Mouse (Mus musculus) bone marrow, adult 2 months (tissue): ENCODE measurements around the gene Tmem185a. TPM values are rescaled to one million over a fixed set of nuclear protein-coding genes. Genes with fewer than 3 reads are reported as not detected.
"Not testable (repeated sequence)": the region's sequence is repeated elsewhere in the genome, so short reads cannot be mapped to it uniquely, and the experiment has no call there.

ENCODE experiments used
- H3K27ac ChIP-seq: fragments of 200-500 bp; 2 replicates; pipeline ENCODE4 v1.5.1; 2012; ENCODE audit warnings: low read depth, mild to moderate bottlenecking, control low read depth, inconsistent platforms, low read length; ENCODE audit not compliant: control insufficient read depth, poor library complexity, insufficient read depth
- H3K4me1 ChIP-seq: fragments of 200-500 bp; 2 replicates; pipeline ENCODE4 v1.6.1; 2011; ENCODE audit warnings: low read length; ENCODE audit not compliant: control insufficient read depth, insufficient read depth
- H3K4me3 ChIP-seq: fragments of 200-500 bp; replicated peaks from 2 replicates; pipeline ENCODE3; 2011; ENCODE audit warnings: mild to moderate bottlenecking, low read depth, low read length, control low read depth; ENCODE audit not compliant: control insufficient read depth
- CTCF ChIP-seq: fragments of 200-500 bp; IDR thresholded peaks from 2 replicates; pipeline ENCODE4 v1.5.1; 2011; ENCODE audit warnings: low read length, control low read depth; ENCODE audit not compliant: control insufficient read depth, insufficient read depth
- POLR2A ChIP-seq: fragments of 200-500 bp; IDR thresholded peaks from 2 replicates; pipeline ENCODE4 v1.6.1; 2011; ENCODE audit warnings: low read depth, mild to moderate bottlenecking, control low read depth, low read length, borderline replicate concordance; ENCODE audit not compliant: control insufficient read depth
- WGBS: fragments of 180-500 bp; shearing (Covaris S2); methylation state at CpG from one replicate; pipeline ENCODE4 v1.1.7; 2018; 5-methylcytosine and 5-hydroxymethylcytosine counted together
- polyA plus RNA-seq: library from polyadenylated mRNA; stranded (reverse); fragments of >200 nt; gene quantifications from 2 replicates; pipeline ENCODE4 v1.2.4, GENCODE M21; 2011; ENCODE audit warnings: low replicate concordance; ENCODE audit not compliant: missing spikeins, insufficient read depth, insufficient read length

The Tmem185a gene
- polyA plus RNA-seq: 1.2 and 9.9 TPM in 2 replicates

- H3K27ac ChIP-seq: peak within 1 kb of the TSS; percentile 36; the same call in 1 of the 2 replicates
- H3K4me3 ChIP-seq: peak within 1 kb of the TSS; percentile 80
- TF ChIP-seq CTCF (no peak), POLR2A (peak; percentile 36; the same call in 1 of the 2 replicates)
- WGBS: 23% methylated on average over 40 of the region's 42 CpGs
- H3K4me1 ChIP-seq: no peaks in the 10 kb centered on the region; the same call in 1 of the 2 replicates
Measured at GRCm38 (mm10) chrX:70476792-70477776, at the start of gene Tmem185a. Tmem185a (minus strand) TSS chrX:70477180.

- not testable (repeated sequence) for H3K4me3 ChIP-seq
Measured at GRCm38 (mm10) chrX:70514413-70514812, 37.4 kb upstream of the Tmem185a start.

GRCm38 (mm10) chrX:70487328-70487727 is 10.3 kb upstream of the Tmem185a start:
- H3K27ac ChIP-seq, H3K4me1 ChIP-seq, H3K4me3 ChIP-seq: not testable (repeated sequence)
- WGBS: no CpG with 5 or more reads among the region's 1 CpGs

More at GRCm38 (mm10) chrX:70514413-70514812, 37.4 kb upstream of the Tmem185a start:
- H3K27ac ChIP-seq, H3K4me1 ChIP-seq: not testable (repeated sequence)
- WGBS: 16% methylated on average over 3 of the region's 3 CpGs

GRCm38 (mm10) chrX:70482154-70482553 is 5.2 kb upstream of the Tmem185a start:
- TF ChIP-seq POLR2A: no peak
- WGBS: 74% methylated on average over 2 of the region's 2 CpGs

DNA sequence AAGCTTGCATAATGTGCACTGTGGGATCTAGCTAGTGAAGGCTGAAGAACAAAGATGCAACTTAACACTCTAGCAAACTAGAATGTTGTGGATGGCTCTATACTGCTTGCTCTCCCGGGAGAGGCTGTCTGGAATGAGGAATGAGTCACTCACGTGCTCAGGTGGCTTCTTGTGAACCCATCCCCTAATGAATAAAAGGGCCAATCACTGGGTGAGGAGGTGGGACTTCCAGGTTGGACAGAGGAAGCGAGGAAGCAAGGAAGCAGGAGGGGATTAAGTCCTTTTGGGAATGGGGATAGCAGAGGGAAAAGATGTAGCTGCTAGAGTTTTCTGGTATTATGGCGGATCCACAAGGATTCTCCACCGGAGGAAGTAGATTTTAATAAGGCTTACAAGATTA is 1.7 kb upstream of the Tmem185a start:
- Histone ChIP-seq H3K4me1 (no peaks in the 10 kb centered on the region; the same call in 1 of the 2 replicates), H3K27ac (no peak overlapping the region), H3K4me3 (no peak overlapping the region)
- TF ChIP-seq CTCF (no peak), POLR2A (no peak)
- 64% methylated on average over 5 of the region's 5 CpGs for WGBS

More at GRCm38 (mm10) chrX:70482154-70482553, 5.2 kb upstream of the Tmem185a start:
- no peak overlapping the region for H3K4me3 ChIP-seq
- H3K4me1 ChIP-seq: no peaks in the 10 kb centered on the region
- H3K27ac ChIP-seq: no peak overlapping the region

DNA sequence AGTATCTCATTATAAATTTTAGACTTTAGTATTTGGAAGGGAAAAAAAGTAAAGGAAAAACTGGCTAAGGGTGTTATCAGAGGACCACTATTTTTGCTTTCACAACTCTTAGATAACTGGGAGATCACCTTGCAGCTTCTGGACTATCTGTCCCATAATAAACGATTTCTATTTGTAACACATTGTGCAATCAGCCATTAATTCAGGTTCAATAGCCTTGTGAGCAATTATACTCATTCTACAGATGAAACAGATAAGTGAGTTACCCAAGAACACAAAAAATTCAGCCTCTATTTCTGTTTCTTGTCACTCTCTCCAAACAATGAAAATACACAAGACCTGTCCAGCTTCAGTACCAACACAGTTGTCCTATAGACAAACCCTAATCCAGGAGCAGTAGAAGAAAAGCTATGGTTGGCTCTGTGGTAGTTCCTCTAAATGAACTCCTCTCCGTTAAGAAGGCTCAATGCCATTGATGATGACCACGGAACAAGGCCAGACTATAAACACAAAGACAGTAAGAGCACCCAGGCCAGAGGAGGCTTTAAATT is 1.7 kb downstream of the Tmem185a start:
- TF ChIP-seq CTCF (no peak), POLR2A (no peak)
- H3K27ac ChIP-seq: no peak overlapping the region
- WGBS: 58% methylated on average over 3 of the region's 3 CpGs

GRCm38 (mm10) chrX:70466897-70467296 is 10.1 kb downstream of the Tmem185a start:
- H3K4me3 ChIP-seq: no peak overlapping the region
- H3K27ac ChIP-seq: no peak overlapping the region
- TF ChIP-seq CTCF (no peak), POLR2A (no peak)
- H3K4me1 ChIP-seq: no peaks in the 10 kb centered on the region
- 52% methylated on average over 1 of the region's 1 CpGs for WGBS

More for the DNA sequence above, 1.7 kb downstream of the Tmem185a start:
- Histone ChIP-seq H3K4me3 (no peak overlapping the region), H3K4me1 (no peaks in the 10 kb centered on the region; the same call in 1 of the 2 replicates)

DNA sequence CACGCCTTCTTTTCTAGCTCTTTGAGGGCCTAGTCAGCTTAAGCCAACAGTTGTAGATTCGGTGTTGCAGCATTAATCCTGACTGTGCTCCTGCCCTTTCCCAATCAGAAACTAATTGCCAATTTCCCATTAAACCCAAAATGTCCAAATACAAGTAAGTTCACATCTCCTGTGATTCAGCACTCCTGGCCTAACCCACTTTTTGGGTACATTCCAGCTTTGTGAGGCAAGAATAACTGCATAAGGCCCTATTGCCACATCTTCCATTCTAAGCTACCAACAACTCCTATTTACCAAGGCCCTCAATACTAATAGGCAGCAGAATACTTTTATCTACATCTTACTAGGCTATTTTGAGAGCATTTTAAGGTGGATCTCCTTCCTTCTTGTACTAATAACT is 11.5 kb downstream of the Tmem185a start:
- H3K27ac ChIP-seq: no peak overlapping the region
- H3K4me1 ChIP-seq: no peaks in the 10 kb centered on the region
- WGBS: 62% methylated on average over 2 of the region's 2 CpGs
- no peak for TF ChIP-seq CTCF
- TF ChIP-seq POLR2A: no peak
- no peak overlapping the region for H3K4me3 ChIP-seq

DNA sequence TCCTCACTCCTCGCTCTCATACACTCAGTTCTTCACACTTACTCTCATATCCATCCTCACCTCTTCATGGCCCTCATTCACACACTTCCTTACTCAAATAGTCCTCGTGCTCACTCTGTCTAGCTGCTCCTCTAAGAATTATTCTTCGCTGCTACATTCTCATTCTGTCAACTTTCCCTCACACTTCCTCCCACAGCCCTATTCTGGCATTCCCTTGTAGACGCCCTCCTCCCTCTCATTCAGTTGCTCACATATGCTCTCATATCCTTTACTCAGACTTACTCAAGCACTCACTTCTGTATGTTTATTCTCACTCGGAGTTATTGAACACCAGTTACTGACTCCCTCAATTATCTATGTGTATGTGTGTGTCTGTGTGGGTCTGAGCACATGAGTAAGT is 13.4 kb downstream of the Tmem185a start:
- H3K27ac ChIP-seq: no peak overlapping the region
- WGBS: 77% methylated on average over 5 of the region's 5 CpGs
- TF ChIP-seq CTCF (no peak), POLR2A (no peak)
- H3K4me3 ChIP-seq: no peak overlapping the region
- no peaks in the 10 kb centered on the region for H3K4me1 ChIP-seq

GRCm38 (mm10) chrX:70452359-70452758 is 24.6 kb downstream of the Tmem185a start:
- H3K4me3 ChIP-seq: not testable (repeated sequence)

GRCm38 (mm10) chrX:70425473-70425872 is 51.5 kb downstream of the Tmem185a start:
- not testable (repeated sequence) for H3K4me1 ChIP-seq, H3K4me3 ChIP-seq, H3K27ac ChIP-seq
- 17% methylated on average over 3 of the region's 3 CpGs for WGBS

More at GRCm38 (mm10) chrX:70452359-70452758, 24.6 kb downstream of the Tmem185a start:
- H3K4me1 ChIP-seq, H3K27ac ChIP-seq: not testable (repeated sequence)
- WGBS: no CpG with 5 or more reads among the region's 1 CpGs
